Mouse (Mus musculus) liver, embryonic 14 days (tissue): ENCODE data around the gene Cars2. TPM values are rescaled to one million over a fixed set of nuclear protein-coding genes. Genes with fewer than 3 reads are reported as not detected.

Experiments
- polyA plus RNA-seq: library from polyadenylated mRNA; depleted of rRNA; stranded (reverse); fragments of >200 nt; gene quantifications from 2 replicates; pipeline ENCODE4 v1.2.3, GENCODE M21; 2012; rRNA removed

Gene Cars2
- 17.7 and 18.1 TPM in 2 replicates for polyA plus RNA-seq

DNA sequence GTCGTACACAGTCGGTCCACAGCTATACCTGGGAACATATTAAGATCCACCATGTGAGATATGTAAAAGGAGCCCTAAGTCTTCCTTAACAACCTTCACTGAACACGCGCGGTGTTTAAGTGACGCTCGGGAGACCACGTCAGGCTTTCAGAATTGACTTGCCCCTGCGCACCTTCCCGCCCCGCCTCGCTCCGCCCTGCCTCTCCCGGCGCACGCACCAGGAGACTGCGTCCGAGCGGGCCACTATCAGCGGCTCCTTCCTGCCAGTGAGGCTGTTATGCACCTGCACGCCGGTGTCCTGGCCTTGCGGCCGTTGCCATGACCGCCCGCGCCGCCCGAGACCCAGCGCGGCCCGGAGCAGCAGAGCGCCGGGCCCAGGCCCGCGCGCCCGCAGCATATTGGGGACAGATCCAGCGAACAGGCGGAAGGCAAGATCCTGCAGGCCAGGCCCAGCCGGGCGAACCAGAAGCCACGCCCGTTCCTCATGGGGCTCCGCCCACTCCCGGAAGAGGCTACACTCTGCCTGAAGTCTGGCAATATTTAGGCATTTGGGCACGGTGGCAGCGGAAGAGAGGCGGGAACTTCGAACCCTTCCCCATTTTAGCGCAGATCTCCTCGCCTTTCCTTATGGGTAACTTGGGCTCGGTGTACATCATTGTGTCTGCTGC, at the start of gene Cars2:
Gene Cars2, minus strand, starts transcription at position 503 of the 668 bp plus-strand sequence.

DNA sequence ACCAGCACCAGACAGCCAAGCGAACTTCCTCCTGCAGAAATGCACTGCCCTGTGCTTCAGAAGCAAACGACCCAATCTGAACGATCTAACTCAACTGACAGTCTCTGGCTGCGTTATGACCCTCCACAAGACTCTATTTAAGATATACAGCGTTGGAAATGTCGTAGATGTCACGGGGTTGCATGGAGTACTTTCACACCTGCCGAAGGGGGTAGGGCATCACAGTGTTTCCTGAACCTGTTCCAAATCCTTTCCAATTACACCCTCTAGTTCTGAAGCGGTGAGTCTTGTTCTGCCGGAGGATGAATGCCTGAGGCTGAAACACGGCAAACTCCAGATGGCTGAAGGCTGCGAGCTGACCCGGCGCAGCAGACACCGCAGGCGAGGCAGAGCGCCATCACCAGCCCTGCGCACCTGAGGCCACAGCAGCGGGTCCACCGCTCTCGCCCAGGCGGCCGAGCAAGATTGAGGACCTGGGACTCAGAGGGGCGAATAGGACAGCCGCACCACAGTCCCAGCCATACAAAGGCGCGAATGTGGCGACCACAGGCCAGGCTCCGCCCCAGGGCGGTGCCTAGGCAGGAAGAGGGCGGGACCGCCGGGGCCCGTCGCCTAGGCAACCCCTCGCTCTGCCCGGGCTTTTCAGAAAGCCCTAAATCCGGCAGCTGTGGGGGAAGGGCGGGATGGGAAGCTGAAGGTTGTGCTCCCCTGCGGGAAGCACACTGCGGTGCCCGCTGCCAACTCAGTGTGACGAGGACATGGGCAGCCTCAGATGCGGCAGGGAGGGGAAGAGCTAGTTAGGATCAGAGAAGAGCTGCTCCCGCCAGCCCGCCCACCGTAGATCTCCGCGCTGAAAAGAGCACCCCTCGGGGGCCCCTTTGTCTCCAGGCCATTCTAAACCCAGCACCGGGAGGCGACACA, 4.5 kb upstream of the Cars2 start, which contains the start of gene Ing1:
Gene Ing1, plus strand, starts transcription at position 773 of the 921 bp plus-strand sequence.

GRCm38 (mm10) chr8:11497017-11497990, 53.3 kb downstream of the Cars2 start, which contains the start of gene Naxd:
Gene Naxd (plus strand): TSS chr8:11497506.

GRCm38 (mm10) chr8:11477811-11478761, 72.5 kb downstream of the Cars2 start, which contains the start of gene Rab20:
Gene Rab20 (minus strand): TSS chr8:11478710.

Other genes with a start within 250 kb of the Cars2 start
- gene Col4a2, start 238.0 kb downstream of the Cars2 start, polyA plus RNA-seq: 4.6 and 4.9 TPM in 2 replicates
- gene Col4a1, start 238.0 kb downstream of the Cars2 start, polyA plus RNA-seq: 15.8 and 16.4 TPM in 2 replicates
- 2.9 and 3.0 TPM in 2 replicates for gene Rab20, start 72.1 kb downstream of the Cars2 start, polyA plus RNA-seq
- 26.0 and 29.5 TPM in 2 replicates for gene Naxd, start 53.3 kb downstream of the Cars2 start, polyA plus RNA-seq
- gene Ing1, start 4.8 kb upstream of the Cars2 start, polyA plus RNA-seq: 15.8 and 18.7 TPM in 2 replicates
- gene Ankrd10, start 85.0 kb upstream of the Cars2 start, polyA plus RNA-seq: 24.5 and 27.5 TPM in 2 replicates
- gene 1700016D06Rik, start 150.3 kb upstream of the Cars2 start, polyA plus RNA-seq: not detected in 2 replicates
- gene Arhgef7, start 176.9 kb upstream of the Cars2 start, polyA plus RNA-seq: 6.4 and 7.2 TPM in 2 replicates